Mouse (Mus musculus) forebrain, postnatal 0 days (tissue): Measurements from ENCODE around the gene Sit1. TPM values are rescaled to one million over a fixed set of nuclear protein-coding genes. Genes with fewer than 3 reads are reported as not detected.
A peak's percentile ranks its signal among the peaks of the same experiment; 100 is the strongest.

Experiments used
- ATAC-seq: fragments of 200-750 bp; cut with Nextera tagmentation; 2 replicates; pipeline ENCODE4 v1.8.0; 2017; ENCODE audit warnings: mild to moderate bottlenecking, moderate library complexity
- DNase-seq: peaks from one replicate; pipeline ENCODE4 v3.0.0-alpha.2; 2015
- H3K27ac ChIP-seq: fragments of 300-500 bp; sonication (generic); 2 replicates; pipeline ENCODE4 v1.5.1; 2014; ENCODE audit warnings: low read depth, mild to moderate bottlenecking, antibody characterized with exemption, low read length, moderate library complexity, mixed read lengths
- H3K27me3 ChIP-seq: fragments of 300-500 bp; sonication (generic); 2 replicates; pipeline ENCODE4 v1.6.1; 2014; ENCODE audit warnings: mild to moderate bottlenecking, low read length, mixed read lengths; ENCODE audit not compliant: insufficient read depth
- H3K36me3 ChIP-seq: fragments of 300-500 bp; sonication (generic); 2 replicates; pipeline ENCODE4 v1.6.1; 2014; ENCODE audit warnings: mild to moderate bottlenecking, moderate library complexity; ENCODE audit not compliant: insufficient read depth
- H3K4me1 ChIP-seq: fragments of 300-500 bp; sonication (generic); 2 replicates; pipeline ENCODE4 v1.6.1; 2014; ENCODE audit warnings: antibody characterized with exemption; ENCODE audit not compliant: insufficient read depth
- H3K4me2 ChIP-seq: fragments of 300-500 bp; sonication (generic); 2 replicates; pipeline ENCODE4 v1.6.1; 2014; ENCODE audit warnings: low read depth, mild to moderate bottlenecking, moderate library complexity
- H3K4me3 ChIP-seq: fragments of 300-500 bp; sonication (generic); 2 replicates; pipeline ENCODE4 v1.5.1; 2014; ENCODE audit warnings: low read depth, low read length, mixed read lengths
- H3K9ac ChIP-seq: fragments of 300-500 bp; sonication (generic); 2 replicates; pipeline ENCODE4 v1.6.1; 2014; ENCODE audit warnings: mild to moderate bottlenecking
- H3K9me3 ChIP-seq: fragments of 300-500 bp; sonication (generic); 2 replicates; pipeline ENCODE4 v1.6.1; 2016; ENCODE audit warnings: low read length
- CTCF ChIP-seq: sonication (generic); IDR thresholded peaks from 2 replicates; pipeline ENCODE4 v1.5.1; 2016; ENCODE audit warnings: antibody characterized with exemption, control low read depth, low read depth
- WGBS: fragments of 180-500 bp; shearing (Covaris S2); extraction: QIAGEN DNeasy Blood & Tissue Kit; methylation state at CpG from one replicate; pipeline ENCODE4 v1.1.7; 2014; 5-methylcytosine and 5-hydroxymethylcytosine counted together
- polyA plus RNA-seq: library from polyadenylated mRNA; unstranded; fragments of >200 nt; fragmentation: Nextera tagmentation; extraction: Ambion mirVana; gene quantifications from 2 replicates; pipeline ENCODE4 v1.2.1, GENCODE M21; 2015
- total RNA-seq: library from RNA; depleted of rRNA; stranded (reverse); fragments of >200 nt; gene quantifications from 2 replicates; pipeline ENCODE4 v1.2.3, GENCODE M21; 2014; rRNA removed

Gene Sit1
- total RNA-seq = not detected in 2 replicates
- not detected in 2 replicates for polyA plus RNA-seq

DNA sequence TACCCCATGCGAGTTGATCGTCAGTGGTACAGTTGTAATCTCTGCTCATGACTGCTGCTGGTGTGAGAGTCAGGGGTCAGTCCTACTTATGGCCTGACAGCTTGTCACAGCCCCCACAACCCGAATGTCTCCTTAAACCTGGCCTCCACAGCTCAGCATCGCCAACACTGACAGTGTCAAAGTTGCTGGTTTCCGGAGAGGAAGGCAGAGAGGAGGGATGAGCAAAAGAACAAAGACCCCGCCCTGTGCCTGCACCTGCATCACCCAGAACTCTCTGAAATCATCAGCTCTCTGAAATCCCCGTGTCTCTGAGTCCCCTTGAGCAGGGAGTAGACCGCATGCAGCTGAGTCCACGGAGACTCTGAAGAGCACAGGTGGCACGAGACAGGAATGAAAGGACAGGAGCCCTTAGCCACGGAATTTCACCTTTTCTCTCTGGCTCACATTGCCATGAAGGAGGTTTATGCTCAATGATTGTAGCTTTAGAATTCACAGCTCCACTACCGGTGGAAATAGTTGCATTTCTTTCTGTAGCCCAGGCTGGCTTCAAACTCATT lies at the start of gene Sit1:
TSS of gene Sit1 (minus strand) at position 200 of the 557 bp plus-strand sequence.
- whole genome bisulfite sequencing = 64% methylated on average over 12 of the region's 12 CpGs
- TF ChIP-seq CTCF = no peak
- ATAC-seq = no peak

DNA sequence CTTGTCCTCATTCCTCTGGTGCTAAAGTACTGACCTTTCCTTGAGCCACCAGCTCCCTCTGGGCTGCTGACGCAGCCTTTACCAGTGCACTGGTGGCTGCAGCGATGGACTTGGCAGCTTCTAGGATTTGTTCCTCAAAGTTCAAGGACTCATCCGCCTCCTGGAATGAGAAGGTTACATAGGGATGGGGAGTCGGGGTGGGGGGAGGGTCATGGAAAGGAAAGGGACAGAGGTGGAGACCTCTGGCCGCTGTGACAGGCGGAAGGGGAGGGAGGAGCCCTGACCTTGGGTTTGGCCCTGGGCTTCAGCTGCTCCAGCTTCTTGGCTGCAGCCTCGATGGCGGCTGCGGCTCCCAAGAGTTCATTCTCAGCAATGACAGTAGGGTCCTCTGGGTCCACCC lies 49.7 kb upstream of the Sit1 start:
- no peak for DNase-seq

More for the DNA sequence above, at the start of gene Sit1:
- no peaks in the 10 kb centered on the region for H3K27me3 ChIP-seq
- no peaks in the 10 kb centered on the region for H3K9me3 ChIP-seq
- H3K36me3 ChIP-seq = no peaks in the 10 kb centered on the region
- H3K9ac ChIP-seq = no peak within 1 kb of the TSS
- no peak within 1 kb of the TSS for H3K27ac ChIP-seq
- no peak for DNase-seq
- no peak within 1 kb of the TSS for H3K4me3 ChIP-seq
- no peaks in the 10 kb centered on the region for H3K4me1 ChIP-seq
- no peak within 1 kb of the TSS for H3K4me2 ChIP-seq

DNA sequence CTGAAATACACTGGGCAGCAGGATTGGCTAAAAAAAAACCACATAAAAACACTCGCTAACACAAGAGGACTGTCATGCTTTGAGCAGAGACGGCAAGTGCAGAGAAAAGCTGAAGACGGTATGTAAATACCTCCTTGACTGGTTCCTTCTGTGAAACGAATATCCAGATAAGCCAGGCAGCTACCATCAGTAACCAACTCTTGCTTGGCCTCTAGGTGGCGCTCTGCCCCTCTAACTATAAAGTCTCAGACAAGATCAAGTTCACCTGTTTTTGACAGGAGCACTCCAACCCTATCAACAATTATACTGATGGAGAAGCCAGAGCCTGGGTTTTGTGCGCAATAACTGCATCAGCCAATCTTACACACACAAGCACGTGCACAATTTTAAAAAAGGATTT lies 47.0 kb upstream of the Sit1 start:
- Histone ChIP-seq H3K4me1 (no peaks in the 10 kb centered on the region), H3K36me3 (peaks cover 38% of the 10 kb centered on the region), H3K27me3 (no peaks in the 10 kb centered on the region), H3K9me3 (no peaks in the 10 kb centered on the region), H3K27ac (no peak overlapping the region), H3K4me2 (no peak overlapping the region), H3K9ac (no peak overlapping the region), H3K4me3 (no peak overlapping the region)
- 19% methylated on average over 7 of the region's 7 CpGs for WGBS
- DNase-seq (peak; percentile 74), ATAC-seq (peak; percentile 48)
- TF ChIP-seq CTCF = peak; percentile 77

More for the DNA sequence above, 49.7 kb upstream of the Sit1 start:
- Histone ChIP-seq H3K9ac (no peak overlapping the region), H3K36me3 (peaks cover 61% of the 10 kb centered on the region), H3K9me3 (no peaks in the 10 kb centered on the region), H3K4me3 (no peak overlapping the region), H3K4me2 (no peak overlapping the region), H3K27ac (no peak overlapping the region), H3K27me3 (no peaks in the 10 kb centered on the region), H3K4me1 (no peaks in the 10 kb centered on the region)
- TF ChIP-seq CTCF = no peak
- ATAC-seq = no peak
- WGBS = 92% methylated on average over 9 of the region's 9 CpGs

DNA sequence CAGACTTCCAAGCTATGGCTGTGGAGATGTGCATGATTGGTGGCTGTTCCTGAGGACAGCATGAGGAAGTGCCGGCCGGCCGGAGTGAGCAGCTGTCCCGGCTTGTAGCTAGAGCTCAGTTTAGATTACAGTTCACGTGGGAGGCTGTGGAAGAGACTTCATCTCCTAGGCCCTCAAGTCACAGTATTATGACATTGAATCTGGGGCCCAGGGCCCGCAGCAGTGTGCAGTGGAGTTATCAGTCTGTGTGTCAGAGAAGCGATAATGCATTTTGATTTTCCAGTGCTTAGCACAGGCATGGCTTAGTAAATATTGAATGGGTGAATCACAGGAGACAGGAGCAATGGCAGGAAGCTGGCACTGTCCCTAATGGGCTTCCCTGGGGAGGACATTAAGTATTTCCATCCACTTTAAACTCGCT lies 46.6 kb upstream of the Sit1 start:
- no peak for TF ChIP-seq CTCF
- Histone ChIP-seq H3K9ac (no peak overlapping the region), H3K4me1 (no peaks in the 10 kb centered on the region), H3K9me3 (no peaks in the 10 kb centered on the region), H3K4me2 (no peak overlapping the region), H3K4me3 (no peak overlapping the region), H3K27me3 (no peaks in the 10 kb centered on the region), H3K36me3 (peaks cover 34% of the 10 kb centered on the region), H3K27ac (no peak overlapping the region)
- 75% methylated on average over 8 of the region's 8 CpGs for WGBS
- ATAC-seq = no peak
- no peak for DNase-seq

DNA sequence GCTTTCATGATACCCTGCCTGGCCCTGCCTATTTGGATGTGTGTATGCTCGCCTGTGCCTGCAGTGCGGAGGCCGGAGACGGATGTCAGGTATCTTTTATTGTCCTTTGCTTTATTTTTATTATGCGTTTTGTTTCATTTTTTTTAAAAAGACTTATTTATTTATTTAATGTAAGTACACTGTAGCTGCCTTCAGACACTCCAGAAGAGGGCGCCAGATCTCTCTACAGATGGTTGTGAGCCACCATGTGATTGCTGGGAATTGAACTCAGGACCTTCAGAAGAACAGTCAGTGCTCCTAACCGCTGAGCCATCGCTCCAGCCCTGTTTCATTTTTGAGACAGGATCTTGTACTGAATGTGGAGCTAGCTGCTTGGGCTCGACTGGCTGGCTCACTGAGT lies 45.0 kb upstream of the Sit1 start:
- Histone ChIP-seq H3K27me3 (peaks cover 12% of the 10 kb centered on the region), H3K4me2 (no peak overlapping the region), H3K9ac (no peak overlapping the region), H3K4me1 (no peaks in the 10 kb centered on the region), H3K4me3 (no peak overlapping the region), H3K9me3 (no peaks in the 10 kb centered on the region), H3K36me3 (peaks cover 24% of the 10 kb centered on the region), H3K27ac (no peak overlapping the region)
- TF ChIP-seq CTCF = 0 out of 2 replicates have a peak, but pooled peaks have one; percentile 17
- WGBS = 78% methylated on average over 9 of the region's 9 CpGs
- DNase-seq = no peak
- no peak for ATAC-seq

DNA sequence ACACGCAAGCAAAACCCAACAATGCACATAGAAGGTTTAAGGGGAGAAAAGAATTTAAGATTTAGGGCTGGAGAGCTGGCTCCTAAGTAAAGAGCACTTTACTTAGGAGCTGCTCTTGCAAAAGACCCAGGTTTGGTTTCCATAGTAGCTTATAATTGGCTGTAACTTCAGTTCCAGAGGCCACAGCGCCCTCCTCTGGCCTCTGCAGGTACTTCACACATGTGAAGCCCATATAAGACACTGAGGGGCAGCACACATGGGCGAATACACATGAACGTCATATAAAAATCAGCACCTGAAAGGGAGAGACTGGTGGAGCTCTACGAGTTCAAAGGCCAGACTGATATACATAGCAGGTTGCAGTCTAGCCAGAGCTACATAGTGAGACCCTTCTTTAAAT lies 44.3 kb upstream of the Sit1 start:
- H3K27ac ChIP-seq = no peak overlapping the region
- H3K27me3 ChIP-seq = peaks cover 12% of the 10 kb centered on the region
- DNase-seq = no peak
- peak; percentile 48 for TF ChIP-seq CTCF
- WGBS = 67% methylated on average over 5 of the region's 5 CpGs
- H3K9me3 ChIP-seq = no peaks in the 10 kb centered on the region
- peaks cover 18% of the 10 kb centered on the region for H3K36me3 ChIP-seq
- H3K4me2 ChIP-seq = no peak overlapping the region
- no peak overlapping the region for H3K4me3 ChIP-seq
- H3K9ac ChIP-seq = no peak overlapping the region
- no peak for ATAC-seq
- no peaks in the 10 kb centered on the region for H3K4me1 ChIP-seq

DNA sequence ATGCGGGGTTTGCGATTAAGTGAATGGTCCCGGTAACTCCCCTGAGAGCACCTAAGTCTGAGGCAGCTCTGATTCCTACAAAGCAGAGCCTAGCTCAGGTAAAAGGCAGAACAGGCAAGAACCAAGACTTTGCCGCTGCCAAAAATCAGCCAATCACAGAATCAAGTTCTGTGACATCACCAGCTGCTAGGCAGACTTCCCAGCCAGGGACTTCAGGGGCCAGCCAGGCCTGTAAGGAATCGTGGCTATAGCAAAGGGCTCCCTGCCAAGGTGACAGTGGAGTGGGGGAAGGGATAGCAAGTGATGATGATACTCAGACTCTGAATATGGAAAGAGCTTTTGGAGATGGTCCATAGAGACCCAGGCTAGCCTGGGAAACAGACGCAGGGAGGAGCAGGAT lies 36.4 kb upstream of the Sit1 start:
- H3K4me3 ChIP-seq = no peak overlapping the region
- WGBS = 13% methylated on average over 6 of the region's 6 CpGs
- DNase-seq (peak; percentile 94), ATAC-seq (peak; percentile 78)
- peak overlapping the region; percentile 34 for H3K4me2 ChIP-seq
- no peak overlapping the region for H3K27ac ChIP-seq
- H3K4me1 ChIP-seq = no peaks in the 10 kb centered on the region
- no peak overlapping the region for H3K9ac ChIP-seq
- H3K9me3 ChIP-seq = no peaks in the 10 kb centered on the region
- no peaks in the 10 kb centered on the region for H3K36me3 ChIP-seq
- peaks cover 12% of the 10 kb centered on the region for H3K27me3 ChIP-seq
- no peak for TF ChIP-seq CTCF
